Mouse (Mus musculus): ENCODE results near the gene Olfr494.

Gene Olfr494

GRCm38 (mm10) chr7:108365035-108365434 lies at the start of gene Olfr494:
Gene Olfr494, plus strand, starts transcription at chr7:108365335.
- DNase-seq (ENCODE audit: low spot score in 2 of 2), result no peak

- DNase-seq (ENCODE audit: low spot score in 2 of 2), result no peak
These were observed 41.6 kb upstream of the Olfr494 start, which contains the start of gene Olfr492 for GRCm38 (mm10) chr7:108323574-108323973. Gene Olfr492, minus strand, starts transcription at chr7:108323674.

GRCm38 (mm10) chr7:108346879-108347278 lies 18.3 kb upstream of the Olfr494 start, which contains the start of gene Olfr493:
Gene Olfr493, minus strand, starts transcription at chr7:108346979.
- DNase-seq (ENCODE audit: low spot score in 2 of 2), result no peak

- no peak for DNase-seq (ENCODE audit: low spot score in 2 of 2)
These were observed 27.7 kb downstream of the Olfr494 start, which contains the start of gene Olfr495 for GRCm38 (mm10) chr7:108392867-108393266. Gene Olfr495, plus strand, starts transcription at chr7:108393167.
